Mouse (Mus musculus): ENCODE measurements around the gene Carns1. TPM values are rescaled to one million over a fixed set of nuclear protein-coding genes. Genes with fewer than 3 reads are reported as not detected.

The Carns1 gene
- polyA plus RNA-seq, 1 experiment from 2014 or later, result 2.5 TPM

DNA sequence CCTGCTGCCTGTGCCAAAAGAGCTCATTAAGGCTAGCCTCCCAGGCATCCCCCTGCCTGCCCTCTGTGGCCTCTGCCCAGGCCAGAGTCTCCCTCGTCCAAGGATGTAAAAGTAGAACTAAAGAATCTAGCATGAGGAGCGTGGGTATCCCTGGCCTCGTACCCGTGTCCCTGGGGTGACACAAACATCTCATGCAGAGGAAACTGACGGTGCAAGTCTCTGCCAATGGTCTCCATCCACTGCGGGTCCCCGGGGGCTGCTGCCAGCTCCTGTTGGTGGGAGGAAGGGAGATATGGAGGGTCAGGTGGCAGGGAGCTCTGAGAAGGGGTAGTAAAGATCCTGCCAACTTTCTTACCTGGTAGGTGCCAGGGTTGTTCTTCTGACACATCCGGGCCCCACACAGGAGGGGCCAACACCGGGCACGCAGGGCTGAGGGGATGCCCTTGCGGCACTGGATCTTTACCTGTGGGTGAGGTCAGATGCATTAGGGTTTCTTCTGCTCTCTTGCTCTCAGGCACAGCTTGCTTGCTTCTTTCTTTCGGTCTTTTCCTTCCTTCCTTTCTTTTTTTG, 13.9 kb upstream of the Carns1 start:
- Histone ChIP-seq H3K4me1 (replicated peaks) (peaks cover 62% of the 10 kb centered on the region), H3K36me3 (peaks cover 11% of the 10 kb centered on the region), H3K4me2 (no peak overlapping the region), H3K9ac (no peak overlapping the region), H3K27me3 (replicated peaks) (no peaks in the 10 kb centered on the region), H3K27ac (ENCODE audit: poor library complexity, severe bottlenecking) (no peak overlapping the region), H3K4me3 (no peak overlapping the region), H3K9me3 (replicated peaks) (no peaks in the 10 kb centered on the region)
- no peak for ATAC-seq (ENCODE audit: insufficient number of reproducible peaks, low FRiP score)
- 86% methylated on average over 12 of the region's 12 CpGs for WGBS

DNA sequence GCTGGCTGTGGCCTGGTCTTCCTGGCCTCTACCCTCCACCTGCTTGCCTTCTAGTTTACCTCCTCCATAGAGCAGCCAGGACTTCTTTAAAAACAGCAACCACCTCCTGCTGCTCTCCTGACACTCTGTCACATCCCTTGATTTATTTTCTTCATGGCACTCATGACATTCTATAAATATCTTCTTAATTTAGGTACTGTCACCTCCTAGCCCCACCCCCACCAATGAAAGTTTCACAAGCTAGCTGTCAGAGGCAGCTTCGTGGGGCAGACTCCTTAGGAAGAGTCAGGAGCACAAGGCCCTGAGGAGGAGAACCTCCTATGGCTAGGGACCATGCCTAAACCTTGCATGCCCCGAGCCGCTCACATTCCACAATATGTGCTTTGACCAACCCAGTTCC, 12.0 kb upstream of the Carns1 start:
- H3K4me3 ChIP-seq, result no peak overlapping the region
- H3K27ac ChIP-seq (ENCODE audit: poor library complexity, severe bottlenecking), result no peak overlapping the region
- no peak overlapping the region for H3K4me2 ChIP-seq
- no peaks in the 10 kb centered on the region for H3K27me3 ChIP-seq (replicated peaks)
- no peaks in the 10 kb centered on the region for H3K9me3 ChIP-seq (replicated peaks)
- WGBS, result 60% methylated on average over 3 of the region's 3 CpGs
- peaks cover 48% of the 10 kb centered on the region for H3K4me1 ChIP-seq (replicated peaks)
- H3K9ac ChIP-seq, result peak overlapping the region; percentile 28; the same call in 1 of the 2 replicates
- no peaks in the 10 kb centered on the region for H3K36me3 ChIP-seq
- no peak for ATAC-seq (ENCODE audit: insufficient number of reproducible peaks, low FRiP score)

DNA sequence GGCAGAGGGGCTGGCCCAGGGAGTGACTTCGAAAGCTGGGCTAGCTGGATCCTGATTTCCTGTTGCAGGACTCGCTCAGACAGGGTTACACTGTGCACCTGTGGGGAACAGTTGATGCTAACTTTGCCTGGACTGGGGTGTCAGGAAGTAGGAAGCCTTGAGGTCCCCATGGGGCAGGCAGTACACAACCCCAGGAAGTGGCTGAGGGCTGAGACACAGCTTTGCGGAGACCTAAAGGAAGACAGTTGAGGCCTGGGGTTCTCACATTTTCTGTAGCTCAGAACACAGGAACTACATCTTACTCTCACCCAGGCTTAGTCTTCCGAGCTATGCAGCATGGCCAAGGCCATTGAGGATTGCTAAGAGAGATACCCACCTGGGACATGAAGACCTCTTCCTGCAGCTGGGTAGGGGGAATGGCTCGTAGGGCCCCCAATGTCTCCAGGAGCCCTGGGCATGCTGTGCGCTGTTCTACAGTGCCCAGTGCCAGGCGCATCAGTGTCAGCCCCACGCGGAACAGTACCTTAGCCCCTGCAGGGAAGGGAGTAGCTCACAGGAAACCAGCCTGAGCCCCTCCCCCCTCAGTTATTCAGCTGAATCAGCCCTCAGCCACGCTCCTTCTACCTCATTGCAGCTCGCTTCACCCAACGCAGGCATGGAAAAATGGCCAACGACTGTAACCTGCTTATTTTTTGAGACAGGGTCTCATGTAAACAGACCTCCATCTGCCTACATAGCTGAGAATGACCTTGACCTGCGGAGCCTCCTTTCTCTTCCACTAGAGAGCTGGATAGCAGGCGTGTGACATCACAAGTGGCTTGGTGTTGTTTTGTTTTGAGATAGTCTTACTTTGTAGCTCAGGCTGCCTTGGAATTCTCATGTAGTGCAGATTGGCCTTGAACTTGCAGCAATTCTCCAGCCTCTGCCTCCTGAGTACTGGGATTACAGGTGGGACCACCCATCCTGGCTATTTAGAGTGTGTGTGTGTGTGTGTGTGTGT, 10.0 kb upstream of the Carns1 start:
- no peaks in the 10 kb centered on the region for H3K9me3 ChIP-seq (replicated peaks)
- WGBS, result 42% methylated on average over 15 of the region's 15 CpGs
- ATAC-seq (ENCODE audit: insufficient number of reproducible peaks, low FRiP score), result peak; percentile 33; the same call in 1 of the 2 replicates
- no peaks in the 10 kb centered on the region for H3K36me3 ChIP-seq
- 0 out of 2 replicates have a peak overlapping the region, but pooled peaks have one; percentile 2 for H3K9ac ChIP-seq
- peaks cover 37% of the 10 kb centered on the region for H3K4me1 ChIP-seq (replicated peaks)
- H3K27me3 ChIP-seq (replicated peaks), result no peaks in the 10 kb centered on the region
- no peak overlapping the region for H3K4me3 ChIP-seq
- H3K27ac ChIP-seq (ENCODE audit: poor library complexity, severe bottlenecking), result 0 out of 2 replicates have a peak overlapping the region, but pooled peaks have one; percentile 28
- H3K4me2 ChIP-seq, result peak overlapping the region; percentile 12; the same call in 1 of the 2 replicates

DNA sequence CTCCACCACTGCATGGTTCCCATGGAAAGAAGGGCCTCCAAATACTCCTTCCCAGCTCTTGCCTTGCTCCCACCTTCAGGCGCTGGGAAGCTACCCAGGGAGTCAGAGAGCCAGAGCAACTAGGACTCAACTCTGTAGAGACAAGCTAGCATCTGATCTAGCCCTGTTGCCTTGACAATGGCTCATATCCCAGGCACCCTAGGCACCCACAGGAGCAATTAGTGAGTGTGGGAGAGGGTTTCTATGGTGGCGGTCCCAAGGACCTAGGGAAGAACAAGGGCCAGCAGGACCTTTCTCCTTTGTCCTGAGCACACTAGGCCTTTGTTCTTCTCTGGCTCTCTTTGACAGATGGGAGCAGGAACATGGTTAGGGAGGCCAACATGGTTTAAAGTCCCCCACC, 8.4 kb upstream of the Carns1 start:
- no peak overlapping the region for H3K4me3 ChIP-seq
- H3K36me3 ChIP-seq, result no peaks in the 10 kb centered on the region
- no peak overlapping the region for H3K9ac ChIP-seq
- no peaks in the 10 kb centered on the region for H3K9me3 ChIP-seq (replicated peaks)
- no peak overlapping the region for H3K4me2 ChIP-seq
- no peak for ATAC-seq (ENCODE audit: insufficient number of reproducible peaks, low FRiP score)
- H3K4me1 ChIP-seq (replicated peaks), result peaks cover 37% of the 10 kb centered on the region
- 76% methylated on average over 2 of the region's 2 CpGs for WGBS
- H3K27me3 ChIP-seq (replicated peaks), result 0 out of 2 replicates have a peak, but pooled peaks cover 2% of the 10 kb centered on the region
- H3K27ac ChIP-seq (ENCODE audit: poor library complexity, severe bottlenecking), result no peak overlapping the region

DNA sequence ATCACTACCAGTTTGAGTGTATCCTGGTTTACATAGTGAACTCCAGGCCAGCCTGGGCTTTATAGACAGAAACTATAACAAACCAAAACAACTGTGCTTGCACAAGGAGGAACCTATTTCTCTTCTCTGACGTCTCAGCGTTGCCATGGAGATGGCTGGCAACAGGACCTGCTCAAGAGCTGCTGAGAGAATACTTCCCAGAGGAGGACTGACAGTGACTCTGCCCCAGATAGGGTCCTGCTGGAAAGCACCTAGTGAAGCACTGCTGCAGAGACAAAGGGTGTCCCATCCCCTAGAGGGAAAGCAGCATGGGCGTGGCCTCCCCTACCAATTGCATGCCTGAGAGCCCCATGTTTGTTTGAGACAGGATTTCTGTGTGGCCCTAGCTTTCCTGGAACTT, 6.6 kb upstream of the Carns1 start:
- Histone ChIP-seq H3K9me3 (replicated peaks) (no peaks in the 10 kb centered on the region), H3K27ac (ENCODE audit: poor library complexity, severe bottlenecking) (no peak overlapping the region), H3K9ac (no peak overlapping the region), H3K4me1 (replicated peaks) (peaks cover 24% of the 10 kb centered on the region), H3K36me3 (no peaks in the 10 kb centered on the region), H3K4me2 (no peak overlapping the region), H3K27me3 (replicated peaks) (peaks cover 2% of the 10 kb centered on the region; the same call in 1 of the 2 replicates), H3K4me3 (no peak overlapping the region)
- 38% methylated on average over 3 of the region's 3 CpGs for WGBS
- no peak for ATAC-seq (ENCODE audit: insufficient number of reproducible peaks, low FRiP score)

DNA sequence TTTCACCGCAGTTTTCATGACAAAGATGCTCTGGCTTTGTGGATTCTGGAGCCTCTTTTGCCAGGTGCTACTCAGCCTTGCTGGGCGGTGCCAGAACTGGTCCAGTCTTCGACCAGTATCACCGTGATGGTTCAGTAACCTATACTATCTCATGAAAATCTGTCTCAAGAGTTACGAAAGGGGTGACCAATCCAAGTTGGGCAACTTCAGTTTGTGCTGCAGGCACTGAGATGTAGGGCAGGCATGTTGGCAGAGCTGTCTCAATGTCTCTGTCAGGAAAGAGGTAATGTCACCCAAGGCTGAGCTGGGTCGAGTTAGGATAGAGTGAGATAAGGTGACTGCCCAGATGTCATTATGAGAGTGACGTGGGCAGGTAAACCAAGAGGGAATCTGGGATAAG, 5.1 kb upstream of the Carns1 start:
- WGBS, result 76% methylated on average over 7 of the region's 7 CpGs
- no peak overlapping the region for H3K27ac ChIP-seq (ENCODE audit: poor library complexity, severe bottlenecking)
- no peaks in the 10 kb centered on the region for H3K36me3 ChIP-seq
- no peak overlapping the region for H3K4me2 ChIP-seq
- H3K4me3 ChIP-seq, result no peak overlapping the region
- no peak for ATAC-seq (ENCODE audit: insufficient number of reproducible peaks, low FRiP score)
- no peak overlapping the region for H3K9ac ChIP-seq
- peaks cover 17% of the 10 kb centered on the region for H3K4me1 ChIP-seq (replicated peaks)
- peaks cover 2% of the 10 kb centered on the region; the same call in 1 of the 2 replicates for H3K27me3 ChIP-seq (replicated peaks)
- H3K9me3 ChIP-seq (replicated peaks), result no peaks in the 10 kb centered on the region

DNA sequence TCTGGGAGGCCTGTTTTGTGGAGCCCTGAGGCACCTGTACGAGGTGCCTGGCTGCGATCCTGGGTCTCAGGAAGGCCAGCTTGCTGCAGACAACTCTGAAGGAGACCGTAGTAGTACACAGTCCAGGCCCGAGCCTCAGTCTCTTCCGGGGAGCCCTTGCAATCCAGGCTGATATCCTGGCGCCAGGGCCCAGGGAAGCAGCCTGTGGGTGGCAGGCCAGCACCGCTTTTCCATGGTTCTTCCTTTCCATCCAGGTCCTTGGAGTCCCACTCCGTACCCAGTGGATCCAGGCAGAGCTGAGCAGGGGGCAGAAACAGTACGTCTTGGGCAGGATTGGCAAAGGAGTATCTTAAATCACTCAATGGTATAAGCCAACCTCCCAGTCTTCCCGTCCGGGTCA, 2.4 kb downstream of the Carns1 start:
- Histone ChIP-seq H3K27me3 (replicated peaks) (no peaks in the 10 kb centered on the region; the same call in 1 of the 2 replicates), H3K9ac (peak overlapping the region; percentile 42; the same call in 1 of the 2 replicates), H3K9me3 (replicated peaks) (no peaks in the 10 kb centered on the region), H3K4me3 (no peak overlapping the region), H3K4me2 (no peak overlapping the region), H3K27ac (ENCODE audit: poor library complexity, severe bottlenecking) (no peak overlapping the region), H3K36me3 (no peaks in the 10 kb centered on the region), H3K4me1 (replicated peaks) (peaks cover 37% of the 10 kb centered on the region)
- no peak for ATAC-seq (ENCODE audit: insufficient number of reproducible peaks, low FRiP score)
- WGBS, result 64% methylated on average over 11 of the region's 11 CpGs

DNA sequence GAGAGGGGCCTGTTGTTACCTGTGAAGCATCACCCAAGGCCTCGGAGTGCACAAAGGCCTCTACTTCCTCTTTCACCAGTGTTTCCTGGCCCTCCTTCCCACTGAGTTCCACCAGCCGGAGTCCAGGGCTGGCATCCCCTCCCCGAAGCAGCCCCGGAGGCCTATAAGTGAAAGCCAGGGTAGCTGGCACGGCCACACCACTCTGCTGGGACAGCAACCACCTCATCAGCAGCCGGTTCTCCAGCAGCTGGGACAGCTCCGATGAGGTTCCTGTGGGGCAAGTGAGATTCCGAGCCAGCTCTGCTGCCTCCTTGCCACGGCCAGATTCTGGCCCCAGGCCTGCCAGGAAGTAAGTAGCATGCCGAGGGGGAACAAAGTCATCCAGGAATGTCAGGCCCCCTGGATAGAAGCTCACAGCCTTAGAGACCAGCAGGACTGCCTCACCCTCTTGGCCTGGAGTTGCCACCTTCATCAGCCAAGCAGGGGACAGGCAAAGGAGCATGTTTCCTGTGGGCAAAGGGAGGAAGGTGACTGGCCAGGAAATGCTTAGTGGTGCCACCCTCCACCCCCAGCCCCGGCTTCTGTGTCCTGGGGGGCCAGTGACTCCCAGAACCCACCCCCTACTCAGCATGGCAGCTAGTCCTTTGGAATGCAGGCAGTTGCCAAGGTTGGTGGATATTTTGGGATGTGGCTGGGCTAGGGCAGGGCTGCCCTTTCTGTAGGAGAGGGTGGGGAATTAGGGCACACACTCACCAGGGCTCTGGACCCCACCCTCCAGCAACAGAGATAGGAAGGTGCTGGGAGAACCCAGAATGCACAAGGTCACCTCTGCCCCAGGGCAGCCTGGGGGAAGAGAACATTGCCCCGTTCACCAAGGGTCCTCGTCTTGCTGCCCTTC, 3.6 kb downstream of the Carns1 start:
- Histone ChIP-seq H3K4me3 (no peak overlapping the region), H3K9me3 (replicated peaks) (no peaks in the 10 kb centered on the region), H3K4me1 (replicated peaks) (peaks cover 44% of the 10 kb centered on the region), H3K27ac (ENCODE audit: poor library complexity, severe bottlenecking) (peak overlapping the region; percentile 45), H3K9ac (peak overlapping the region; percentile 28; the same call in 1 of the 2 replicates), H3K4me2 (peak overlapping the region; percentile 0), H3K27me3 (replicated peaks) (no peaks in the 10 kb centered on the region; the same call in 1 of the 2 replicates), H3K36me3 (no peaks in the 10 kb centered on the region)
- WGBS, result 52% methylated on average over 13 of the region's 13 CpGs
- no peak for ATAC-seq (ENCODE audit: insufficient number of reproducible peaks, low FRiP score)

DNA sequence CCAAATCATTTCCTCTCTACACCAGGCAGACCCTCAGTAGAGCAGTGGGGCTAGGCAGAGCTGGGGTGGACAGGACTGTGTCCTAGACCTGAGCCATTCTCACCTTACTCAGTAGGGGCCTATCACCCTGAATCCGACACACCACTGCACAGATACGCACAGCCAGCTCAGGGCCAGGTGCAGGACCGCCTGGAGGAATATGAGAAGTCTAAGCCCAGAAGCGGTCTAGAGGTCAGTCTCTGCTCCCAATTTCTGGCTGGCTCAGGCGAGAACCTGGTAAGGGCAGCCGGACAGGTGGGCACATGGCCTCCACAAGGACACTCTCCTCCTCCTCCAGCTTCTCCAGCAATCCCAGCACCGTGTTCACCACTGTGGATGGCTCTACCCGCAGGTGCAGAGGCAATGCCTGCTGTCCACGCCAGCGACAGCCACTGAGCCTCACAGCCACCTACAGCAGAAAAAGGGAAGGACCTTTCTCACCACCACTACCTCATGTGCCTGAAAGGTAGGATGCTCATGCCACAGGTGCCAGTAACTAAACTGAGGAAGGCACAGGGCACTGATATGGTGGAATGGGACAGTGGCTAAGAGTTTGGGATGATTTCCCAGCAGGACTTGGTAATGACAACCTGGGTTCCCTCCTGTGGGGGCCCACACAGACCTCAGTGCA, 4.4 kb downstream of the Carns1 start:
- peak overlapping the region; percentile 28; the same call in 1 of the 2 replicates for H3K9ac ChIP-seq

DNA sequence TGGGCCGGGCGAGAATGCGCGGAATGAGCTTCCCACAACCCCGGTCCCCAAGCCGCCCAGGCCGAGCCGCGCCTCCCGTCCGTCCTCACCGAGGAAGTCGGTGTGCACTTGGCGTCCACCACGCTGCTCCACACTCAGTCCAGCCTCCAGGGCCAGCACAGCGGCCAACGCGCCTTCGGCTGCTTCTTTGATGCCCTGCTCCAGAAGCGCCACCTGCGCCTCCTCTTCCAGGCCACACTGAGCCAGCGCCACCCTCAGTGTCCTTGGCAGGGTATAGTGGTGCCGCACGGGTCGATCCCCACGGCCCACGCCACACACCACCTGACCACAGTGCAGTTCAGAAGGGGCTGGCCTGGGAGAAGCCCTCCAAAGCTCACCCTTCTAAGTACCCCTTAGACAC, 5.5 kb downstream of the Carns1 start:
- peak overlapping the region; percentile 86 for H3K9ac ChIP-seq
- H3K4me1 ChIP-seq (replicated peaks), result peaks cover 36% of the 10 kb centered on the region
- H3K36me3 ChIP-seq, result no peaks in the 10 kb centered on the region
- peak; percentile 45 for ATAC-seq (ENCODE audit: insufficient number of reproducible peaks, low FRiP score)
- no peaks in the 10 kb centered on the region for H3K9me3 ChIP-seq (replicated peaks)
- no peaks in the 10 kb centered on the region for H3K27me3 ChIP-seq (replicated peaks)
- peak overlapping the region; percentile 48 for H3K4me3 ChIP-seq
- 9% methylated on average over 27 of the region's 27 CpGs for WGBS
- peak overlapping the region; percentile 83 for H3K4me2 ChIP-seq
- peak overlapping the region; percentile 80 for H3K27ac ChIP-seq (ENCODE audit: poor library complexity, severe bottlenecking)

More for the DNA sequence above, 4.4 kb downstream of the Carns1 start:
- Histone ChIP-seq H3K4me3 (no peak overlapping the region), H3K36me3 (no peaks in the 10 kb centered on the region), H3K27me3 (replicated peaks) (no peaks in the 10 kb centered on the region), H3K4me1 (replicated peaks) (peaks cover 46% of the 10 kb centered on the region), H3K9me3 (replicated peaks) (no peaks in the 10 kb centered on the region), H3K27ac (ENCODE audit: poor library complexity, severe bottlenecking) (no peak overlapping the region), H3K4me2 (peak overlapping the region; percentile 0; the same call in 1 of the 2 replicates)
- WGBS, result 85% methylated on average over 10 of the region's 10 CpGs
- ATAC-seq (ENCODE audit: insufficient number of reproducible peaks, low FRiP score), result no peak
